Mouse (Mus musculus) left cerebral cortex, adult 2 months (tissue): ENCODE measurements at regions not wholly inside any gene's neighbourhood (a gene's known extent, or its start where the extent isn't known, plus 50 kb on each side); places are given as distances from the start of the nearest gene placed in this dataset.

ENCODE experiments used
- DNase-seq, 2 experiments: peaks; one replicate each; pipeline ENCODE4 v3.0.0; 2021 to 2022; ENCODE audit warnings: low spot score in 2 of 2, mixed read lengths in 1 of 2; ENCODE audit errors: extremely low spot score in 1 of 2
- H3K27ac ChIP-seq: fragments of 200-600 bp; 2 replicates; pipeline ENCODE4 v1.8.1; 2022
- H3K4me3 ChIP-seq: fragments of 200-600 bp; 2 replicates; pipeline ENCODE4 v1.8.1; 2022
- CTCF ChIP-seq: fragments of 200-600 bp; IDR thresholded peaks from 2 replicates; pipeline ENCODE4 v1.8.1; 2022; ENCODE audit warnings: antibody characterized with exemption, mild to moderate bottlenecking, moderate library complexity
- intact Hi-C: fragments of 180-260 bp; cut with DNase I; formaldehyde crosslinking; loops from one replicate; pipeline ENCODE4 v1.15.1; 2025

GRCm38 (mm10) chr13:111179186-111179585 is 75.6 kb upstream of the Actbl2 start:
- DNase-seq, result peak in 1 of 2 experiments; percentile 37
- TF ChIP-seq CTCF, result no peak
- Histone ChIP-seq H3K27ac (peak overlapping the region; percentile 78), H3K4me3 (no peak overlapping the region)
- intact Hi-C loops, result loop anchor here (1.0 to 5.0 kb wide), 2 partner anchors 82 to 135 kb away; no protein-coding TSS in a partner anchor

GRCm38 (mm10) chr13:111183293-111183692 is 71.5 kb upstream of the Actbl2 start:
- TF ChIP-seq CTCF, result no peak
- H3K27ac ChIP-seq, result no peak overlapping the region
- no peak for DNase-seq
- no peak overlapping the region for H3K4me3 ChIP-seq
- intact Hi-C loops, result no loop called here

- no peak overlapping the region for H3K4me3 ChIP-seq
- no peak for TF ChIP-seq CTCF
These were observed 69.0 kb upstream of the Actbl2 start for GRCm38 (mm10) chr13:111185799-111186198.

GRCm38 (mm10) chr13:111186833-111187232 is 68.0 kb upstream of the Actbl2 start:
- intact Hi-C loops, result no loop called here
- no peak for DNase-seq

More at GRCm38 (mm10) chr13:111185799-111186198, 69.0 kb upstream of the Actbl2 start:
- H3K27ac ChIP-seq, result no peak overlapping the region
- intact Hi-C loops, result no loop called here
- DNase-seq, result no peak

GRCm38 (mm10) chr13:111193919-111194318 is 60.9 kb upstream of the Actbl2 start:
- no peak overlapping the region for H3K4me3 ChIP-seq
- intact Hi-C loops, result no loop called here
- TF ChIP-seq CTCF, result no peak
- DNase-seq, result no peak
- H3K27ac ChIP-seq, result no peak overlapping the region

More at GRCm38 (mm10) chr13:111186833-111187232, 68.0 kb upstream of the Actbl2 start:
- no peak for TF ChIP-seq CTCF
- H3K4me3 ChIP-seq, result no peak overlapping the region
- no peak overlapping the region for H3K27ac ChIP-seq

- intact Hi-C loops, result no loop called here
- TF ChIP-seq CTCF, result no peak
- no peak overlapping the region for H3K27ac ChIP-seq
- peak; percentile 18 to 24 for DNase-seq
- no peak overlapping the region for H3K4me3 ChIP-seq
These were observed 60.5 kb upstream of the Actbl2 start for GRCm38 (mm10) chr13:111194337-111194736.

- H3K4me3 ChIP-seq, result no peak overlapping the region
- intact Hi-C loops, result no loop called here
- no peak overlapping the region for H3K27ac ChIP-seq
- DNase-seq, result no peak
- TF ChIP-seq CTCF, result no peak
These were observed 53.3 kb upstream of the Actbl2 start for GRCm38 (mm10) chr13:111201532-111201931.

GRCm38 (mm10) chr13:111204580-111205285 is 50.1 kb upstream of the Actbl2 start:
- no peak for DNase-seq
- Histone ChIP-seq H3K4me3 (no peak overlapping the region), H3K27ac (no peak overlapping the region)
- no peak for TF ChIP-seq CTCF
- intact Hi-C loops, result no loop called here
